Mouse (Mus musculus) spleen, embryonic (tissue): ENCODE data around the gene Nr2c1.

ENCODE experiments used
- CTCF ChIA-PET: fragments of 350-600 bp; sonication (Branson Sonifier 250); formaldehyde crosslinking; loops from one replicate; lab custom pipeline; 2022; lab: Charles Lee

Gene Nr2c1

GRCm38 (mm10) chr10:94198482-94199405 is 50.9 kb downstream of the Nr2c1 start, which contains the start of gene Ndufa12:
Gene Ndufa12 (plus strand): TSS chr10:94198720.
- CTCF ChIA-PET: interaction anchor here (0.5 kb wide), 1 partner anchor 444 kb away, joined by 4 read pairs; no protein-coding TSS in a partner anchor

DNA sequence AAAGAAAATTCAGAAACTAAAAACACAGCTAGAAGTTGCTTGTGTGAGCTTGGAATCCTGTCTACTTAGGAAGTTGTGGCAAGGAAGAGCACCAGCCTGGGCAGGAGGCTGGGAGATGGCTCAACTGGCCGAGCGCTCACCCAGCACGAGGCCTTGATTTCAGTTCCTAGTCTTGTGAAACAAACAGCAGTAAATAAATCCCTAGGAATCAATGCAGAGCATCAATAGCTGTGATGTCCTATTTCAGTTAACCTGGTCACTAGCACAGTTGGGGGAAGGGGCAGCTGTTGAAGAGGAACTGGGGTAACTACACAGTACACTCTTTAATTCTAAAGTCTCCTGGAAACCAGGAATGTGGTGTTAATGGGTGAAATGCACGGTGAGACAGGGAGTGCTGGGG is 57.1 kb downstream of the Nr2c1 start:
- CTCF ChIA-PET: no interaction called here

DNA sequence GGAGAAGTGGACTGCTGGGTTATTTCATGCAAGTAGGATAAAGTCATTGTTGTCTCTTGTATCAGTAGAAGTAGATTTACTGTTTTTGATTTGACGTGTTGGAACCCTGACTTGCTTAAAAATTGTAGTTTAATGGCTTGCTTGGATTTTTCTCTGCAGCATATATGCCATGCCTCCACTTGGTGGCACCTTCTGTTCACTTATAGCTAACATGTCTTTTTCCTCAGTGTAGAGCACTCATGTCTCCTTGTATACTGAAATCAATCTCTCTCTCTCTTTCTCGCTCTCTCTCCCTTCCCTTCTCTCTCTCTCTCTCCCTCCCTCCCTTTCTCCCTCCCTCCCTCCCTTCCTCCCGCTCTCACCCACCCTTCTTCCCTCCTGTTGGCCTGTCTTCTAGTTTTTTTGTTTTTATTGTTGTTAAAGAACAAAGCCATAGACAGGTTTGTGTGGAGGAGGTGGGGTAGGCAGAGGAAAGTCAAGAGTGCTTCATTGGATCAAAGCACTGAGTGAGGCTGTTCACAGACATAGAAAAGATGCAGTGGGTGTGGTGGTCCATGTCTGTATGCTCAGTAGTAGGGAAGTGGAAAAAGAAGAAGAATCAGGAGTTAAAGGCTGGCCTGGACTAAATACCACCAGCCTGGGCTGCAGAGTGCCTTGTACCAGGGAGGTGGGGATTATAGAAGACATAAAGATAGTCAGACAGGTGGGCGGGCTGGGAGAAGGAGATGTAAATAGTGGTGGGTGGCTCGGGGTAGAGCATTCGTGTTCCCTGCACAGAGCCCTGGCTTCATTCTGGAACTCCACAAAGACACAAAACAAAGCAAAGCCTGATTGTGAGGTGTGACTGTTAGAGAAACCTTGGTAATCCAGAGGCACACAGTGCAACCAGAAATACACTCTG is 63.1 kb downstream of the Nr2c1 start:
- CTCF ChIA-PET: no interaction called here

DNA sequence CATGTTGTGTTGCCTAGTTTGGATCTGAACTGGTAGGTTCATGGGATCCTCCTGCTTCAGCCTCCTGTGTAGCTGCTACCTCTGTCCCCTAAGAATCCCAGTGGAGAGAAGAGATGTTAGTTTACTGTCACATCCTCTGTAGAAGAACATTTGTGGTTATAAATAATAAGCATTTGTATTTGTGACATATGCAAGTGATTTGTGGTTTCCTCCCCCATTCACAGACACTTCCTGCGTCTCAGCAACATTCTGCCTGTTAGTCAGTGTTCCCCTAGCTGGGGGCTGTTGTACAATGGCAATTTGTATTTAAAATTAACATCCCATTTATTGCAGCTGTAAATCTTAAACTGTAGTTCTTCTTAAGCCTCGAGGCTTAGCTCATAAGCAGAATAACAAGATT is 63.9 kb downstream of the Nr2c1 start:
- CTCF ChIA-PET: no interaction called here

DNA sequence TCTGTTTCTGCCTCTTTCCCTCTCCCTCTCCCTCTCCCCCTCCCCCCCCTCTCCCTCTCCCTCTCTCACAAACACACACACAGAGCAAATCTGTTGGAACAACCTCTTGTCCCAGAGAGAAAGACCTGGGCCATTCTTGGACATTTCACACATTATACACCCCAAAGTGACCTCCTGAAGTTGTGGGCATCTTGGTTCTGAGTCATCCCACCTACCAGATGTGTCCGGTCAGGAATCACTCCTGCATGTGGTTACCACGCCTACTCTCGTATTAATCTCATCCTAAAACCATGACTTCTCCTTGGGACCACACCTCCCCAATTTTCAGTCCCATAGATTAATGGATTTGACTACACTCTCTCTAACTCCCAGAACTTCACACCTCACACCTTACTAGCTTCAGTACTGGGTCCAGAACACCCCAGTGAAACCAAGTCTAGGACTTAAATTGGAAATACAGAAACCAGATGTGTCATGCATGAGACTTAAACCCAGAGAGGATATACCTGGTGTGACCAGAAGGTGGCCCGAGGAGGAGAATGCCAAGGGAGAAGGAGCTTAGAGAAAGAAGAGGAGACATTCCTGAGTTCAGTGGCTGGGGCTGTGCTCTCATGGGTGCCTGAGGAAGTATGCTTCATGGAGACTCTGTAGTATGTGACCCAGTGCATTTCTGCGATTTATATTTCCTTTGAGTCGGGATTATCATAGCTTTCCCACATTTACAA is 77.4 kb downstream of the Nr2c1 start:
- CTCF ChIA-PET: no interaction called here

DNA sequence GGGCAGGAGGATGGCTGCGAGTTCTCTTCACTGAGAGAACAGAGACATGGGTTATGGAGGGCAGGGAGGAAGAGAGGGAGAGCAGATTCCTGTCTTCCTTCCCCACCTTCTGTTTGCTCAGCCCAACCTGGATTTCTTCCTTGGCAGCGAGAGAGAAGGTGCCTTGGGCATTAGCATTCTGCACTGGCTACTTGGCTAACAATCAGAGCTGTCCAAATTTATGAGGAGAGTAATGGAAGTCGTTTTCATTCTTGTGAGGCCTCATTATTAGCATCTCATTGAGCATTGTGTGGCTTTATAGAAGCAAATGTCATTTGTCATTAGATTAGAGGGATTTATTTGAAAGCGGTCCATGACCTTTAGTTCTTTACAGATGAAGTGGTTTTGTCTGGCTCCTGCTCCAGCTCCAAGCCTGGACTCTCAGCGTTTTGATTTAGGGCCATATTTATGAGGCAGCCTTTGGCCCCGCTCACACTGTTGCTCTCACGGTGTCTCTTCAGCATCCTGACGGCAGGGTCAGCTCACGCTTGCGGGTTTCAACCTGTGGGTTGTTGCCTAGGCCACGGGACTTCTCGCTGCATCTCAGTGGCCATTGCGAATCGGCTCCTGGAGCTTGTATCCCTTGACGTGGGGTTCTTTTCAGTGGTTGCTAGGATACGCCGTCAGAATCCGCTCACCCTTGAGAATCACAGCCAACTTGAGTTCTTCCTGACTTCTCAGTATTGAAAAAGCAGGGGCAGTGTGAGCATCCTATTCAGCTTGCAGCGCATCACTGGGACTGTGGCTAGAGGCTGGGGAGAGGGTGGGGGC is 82.6 kb downstream of the Nr2c1 start:
- CTCF ChIA-PET: no interaction called here

- CTCF ChIA-PET: no interaction called here
Measured at GRCm38 (mm10) chr10:94231025-94231424, 83.2 kb downstream of the Nr2c1 start.

- CTCF ChIA-PET: no interaction called here
Measured at GRCm38 (mm10) chr10:94235200-94235599, 87.4 kb downstream of the Nr2c1 start.

GRCm38 (mm10) chr10:94241346-94241745 is 93.5 kb downstream of the Nr2c1 start:
- CTCF ChIA-PET: no interaction called here
